Comparison of ENCODE assay signal across 8 mouse cellular contexts in genomic region chrX:150589696-150590095, GRCm38 (mm10). TPM values are rescaled to one million over a fixed set of nuclear protein-coding genes. Genes with fewer than 3 reads are reported as not detected.
DNase-seq lines count a peak whose midpoint lies in the region; ATAC-seq and TF ChIP-seq lines count a peak whose summit lies in the region.

Gene Apex2, minus strand, starts transcription at chrX:150589868.

- H3K27ac ChIP-seq in lung, embryonic 14.5 days (ENCODE audit: low read depth) = no peak within 1 kb of the TSS
- H3K27ac ChIP-seq in bone marrow macrophage, adult 2 months (ENCODE audit: insufficient read depth, low read depth, low read length) = no peak within 1 kb of the TSS
- H3K27ac ChIP-seq in hindbrain, embryonic 12.5 days = no peak within 1 kb of the TSS
- H3K27ac ChIP-seq in liver, embryonic 16.5 days (ENCODE audit: low read length) = peak within 1 kb of the TSS; percentile 90

- H3K4me2 ChIP-seq in lung, embryonic 14.5 days = peak within 1 kb of the TSS; percentile 66
- peak within 1 kb of the TSS; percentile 56; the same call in 1 of the 2 replicates for H3K4me2 ChIP-seq in hindbrain, embryonic 12.5 days (replicated peaks)
- H3K4me2 ChIP-seq in liver, embryonic 16.5 days (ENCODE audit: low read depth, low read length) = peak within 1 kb of the TSS; percentile 71

- 68% methylated on average over 5 of the region's 5 CpGs for WGBS in lung, embryonic 14.5 days
- WGBS in hindbrain, embryonic 12.5 days = 74% methylated on average over 5 of the region's 5 CpGs
- WGBS in liver, embryonic 16.5 days (ENCODE audit: insufficient replicate concordance) = 67% methylated on average over 5 of the region's 5 CpGs

- DNase-seq in lung, embryonic 14.5 days = no peak
- DNase-seq in lung, adult 18-20 months = no peak
- no peak for DNase-seq in cerebellum, postnatal 4 days (ENCODE audit: low spot score in 2 of 2)
- DNase-seq in frontal cortex, postnatal 25 days (ENCODE audit: low spot score in 2 of 2) = no peak

- peak within 1 kb of the TSS; percentile 50 for H3K4me3 ChIP-seq in lung, embryonic 14.5 days (ENCODE audit: low read depth, low read length)
- H3K4me3 ChIP-seq in bone marrow macrophage, adult 2 months (ENCODE audit: insufficient read depth, low read length) = peak within 1 kb of the TSS; percentile 71
- 0 out of 2 replicates have a peak within 1 kb of the TSS, but pooled peaks have one; percentile 48 for H3K4me3 ChIP-seq in hindbrain, embryonic 12.5 days
- peak within 1 kb of the TSS; percentile 71 for H3K4me3 ChIP-seq in liver, embryonic 16.5 days (ENCODE audit: low read depth, low read length)

- H3K9me3 ChIP-seq in lung, embryonic 14.5 days (ENCODE audit: low read depth, low read length) = no peaks in the 10 kb centered on the region
- H3K9me3 ChIP-seq in hindbrain, embryonic 12.5 days (replicated peaks) = no peaks in the 10 kb centered on the region
- H3K9me3 ChIP-seq in liver, embryonic 16.5 days (replicated peaks; ENCODE audit: control insufficient read depth, low read length) = no peaks in the 10 kb centered on the region

- peaks cover 10% of the 10 kb centered on the region; the same call in 1 of the 2 replicates for H3K36me3 ChIP-seq in lung, embryonic 14.5 days (ENCODE audit: insufficient read depth)
- H3K36me3 ChIP-seq in hindbrain, embryonic 12.5 days = peaks cover 11% of the 10 kb centered on the region; the same call in 1 of the 2 replicates
- H3K36me3 ChIP-seq in liver, embryonic 16.5 days (ENCODE audit: control insufficient read depth, insufficient read depth) = no peaks in the 10 kb centered on the region

- TF ChIP-seq CTCF in lung, embryonic 14.5 days (IDR thresholded peaks at IDR 0.05; ENCODE audit: low read depth) = no peak
- no peak for TF ChIP-seq CTCF in bone marrow macrophage, adult 2 months (IDR thresholded peaks at IDR 0.05; ENCODE audit: low read depth, low read length)

- H3K4me1 ChIP-seq in lung, embryonic 14.5 days (ENCODE audit: insufficient read depth) = no peaks in the 10 kb centered on the region
- H3K4me1 ChIP-seq in bone marrow macrophage, adult 2 months (ENCODE audit: control insufficient read depth, insufficient read depth, low read length) = no peaks in the 10 kb centered on the region
- H3K4me1 ChIP-seq in hindbrain, embryonic 12.5 days = no peaks in the 10 kb centered on the region
- H3K4me1 ChIP-seq in liver, embryonic 16.5 days (ENCODE audit: control insufficient read depth, low read depth, low read length) = peaks cover 12% of the 10 kb centered on the region

- no peaks in the 10 kb centered on the region for H3K27me3 ChIP-seq in lung, embryonic 14.5 days (ENCODE audit: insufficient read depth, low read length)
- no peaks in the 10 kb centered on the region for H3K27me3 ChIP-seq in hindbrain, embryonic 12.5 days
- H3K27me3 ChIP-seq in liver, embryonic 16.5 days (ENCODE audit: control insufficient read depth, insufficient read depth, low read depth, low read length) = no peaks in the 10 kb centered on the region; the same call in 1 of the 2 replicates

- no peak for ATAC-seq in lung, embryonic 14.5 days (ENCODE audit: insufficient read depth)
- ATAC-seq in hindbrain, embryonic 12.5 days (ENCODE audit: low FRiP score) = no peak
- no peak for ATAC-seq in liver, embryonic 16.5 days (ENCODE audit: low read depth)
- ATAC-seq in cerebellum, adult (ENCODE audit: insufficient number of reproducible peaks, low FRiP score, low TSS enrichment) = no peak

- TF ChIP-seq POLR2A in bone marrow macrophage, adult 2 months (IDR thresholded peaks at IDR 0.05; ENCODE audit: borderline replicate concordance, low read depth, low read length) = no peak

- peak within 1 kb of the TSS; percentile 56; the same call in 1 of the 2 replicates for H3K9ac ChIP-seq in lung, embryonic 14.5 days
- H3K9ac ChIP-seq in hindbrain, embryonic 12.5 days = no peak within 1 kb of the TSS
- H3K9ac ChIP-seq in liver, embryonic 16.5 days (ENCODE audit: low read depth, low read length) = peak within 1 kb of the TSS; percentile 70

RNA-seq across cellular contexts. Expression of gene Apex2, which starts in this region (rescaled TPM):
- 26.2 and 26.7 TPM in 2 replicates for polyA plus RNA-seq in lung, embryonic 14.5 days (2014; fragmentation: Nextera tagmentation; extraction: Ambion mirVana)
- 9.4 and 12.0 TPM in 2 replicates for polyA plus RNA-seq in bone marrow macrophage, adult 2 months (2012; ENCODE audit: insufficient read depth, insufficient read length, missing spikeins)
- polyA plus RNA-seq in hindbrain, embryonic 12.5 days (2016; fragmentation: Nextera tagmentation; extraction: Ambion mirVana) = 23.0 and 23.3 TPM in 2 replicates
- 9.8 and 10.8 TPM in 2 replicates for polyA plus RNA-seq in liver, embryonic 16.5 days (2015; fragmentation: Nextera tagmentation; extraction: Ambion mirVana)
